8 mouse cellular contexts compared by ENCODE assay signal in the genomic region with DNA sequence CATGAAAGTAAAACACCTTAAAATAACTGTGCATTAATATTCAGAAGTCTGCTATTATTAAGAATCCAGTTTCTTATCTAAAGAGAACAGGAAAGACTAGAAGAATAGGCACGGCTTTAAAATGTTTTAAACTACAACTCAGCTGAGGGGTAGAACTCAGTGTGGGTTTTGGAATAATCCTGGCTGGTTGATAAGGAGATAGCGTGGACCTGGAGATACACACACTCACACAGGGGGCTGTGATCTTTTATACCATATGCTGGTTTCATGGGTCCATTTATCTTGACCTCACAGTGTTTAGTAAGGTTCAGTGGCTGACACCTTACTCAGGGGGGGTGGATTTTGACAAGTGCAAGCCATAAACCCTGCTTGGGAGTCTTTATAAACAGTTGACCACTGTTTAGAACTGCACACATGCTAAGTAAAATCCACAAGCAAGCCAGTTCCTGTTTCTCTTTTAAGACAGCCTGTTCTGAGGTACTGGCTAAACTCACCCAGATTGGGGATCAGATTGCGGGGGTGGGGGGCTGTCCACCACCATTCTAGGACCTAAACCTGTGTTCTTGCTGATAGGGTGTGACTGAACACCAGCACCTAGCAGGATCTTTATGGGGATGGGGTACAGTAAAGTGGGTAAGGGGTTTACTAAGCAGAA. TPM values are rescaled to one million over a fixed set of nuclear protein-coding genes. Genes with fewer than 3 reads are reported as not detected.
DNase-seq lines count a peak whose midpoint lies in the region; ATAC-seq and TF ChIP-seq lines count a peak whose summit lies in the region.

No protein-coding gene starts in this region.

- WGBS in thymus, adult 2 months, result 35% methylated on average over 3 of the region's 3 CpGs
- 57% methylated on average over 3 of the region's 3 CpGs for WGBS in forebrain, embryonic 13.5 days
- WGBS in liver, embryonic 12.5 days (ENCODE audit: insufficient replicate concordance), result 13% methylated on average over 3 of the region's 3 CpGs
- 32% methylated on average over 3 of the region's 3 CpGs for WGBS in stomach, embryonic 16.5 days

- H3K9me3 ChIP-seq in forebrain, embryonic 13.5 days (replicated peaks), result no peaks in the 10 kb centered on the region
- H3K9me3 ChIP-seq in liver, embryonic 12.5 days (replicated peaks), result no peaks in the 10 kb centered on the region
- no peaks in the 10 kb centered on the region for H3K9me3 ChIP-seq in stomach, embryonic 16.5 days (replicated peaks; ENCODE audit: control insufficient read depth, low read length)

- H3K4me3 ChIP-seq in thymus, adult 2 months (ENCODE audit: control insufficient read depth, insufficient read depth, low read length), result peak overlapping the region; percentile 71
- peak overlapping the region; percentile 95 for H3K4me3 ChIP-seq in forebrain, embryonic 13.5 days
- peak overlapping the region; percentile 94 for H3K4me3 ChIP-seq in liver, embryonic 12.5 days
- H3K4me3 ChIP-seq in stomach, embryonic 16.5 days (replicated peaks; ENCODE audit: low read length), result peak overlapping the region; percentile 83

- H3K4me2 ChIP-seq in forebrain, embryonic 13.5 days, result peak overlapping the region; percentile 83
- peak overlapping the region; percentile 87 for H3K4me2 ChIP-seq in liver, embryonic 12.5 days
- H3K4me2 ChIP-seq in stomach, embryonic 16.5 days (ENCODE audit: low read depth, low read length), result peak overlapping the region; percentile 90

- TF ChIP-seq POLR2A in thymus, adult 2 months (IDR thresholded peaks at IDR 0.05; ENCODE audit: control insufficient read depth, extremely low read depth, insufficient read depth, low read length, poor library complexity), result no peak

- H3K9ac ChIP-seq in forebrain, embryonic 13.5 days, result peak overlapping the region; percentile 98
- peak overlapping the region; percentile 98 for H3K9ac ChIP-seq in liver, embryonic 12.5 days
- peak overlapping the region; percentile 94 for H3K9ac ChIP-seq in stomach, embryonic 16.5 days (ENCODE audit: low read length)

- H3K36me3 ChIP-seq in thymus, adult 2 months (ENCODE audit: control insufficient read depth, insufficient read depth, low read length), result no peaks in the 10 kb centered on the region
- H3K36me3 ChIP-seq in forebrain, embryonic 13.5 days (ENCODE audit: poor library complexity, severe bottlenecking), result peaks cover 26% of the 10 kb centered on the region
- peaks cover 38% of the 10 kb centered on the region for H3K36me3 ChIP-seq in liver, embryonic 12.5 days
- peaks cover 3% of the 10 kb centered on the region; the same call in 1 of the 2 replicates for H3K36me3 ChIP-seq in stomach, embryonic 16.5 days (ENCODE audit: control insufficient read depth, insufficient read depth, low read length)

- TF ChIP-seq CTCF in thymus, adult 2 months (IDR thresholded peaks at IDR 0.05; ENCODE audit: borderline replicate concordance, control insufficient read depth, extremely low read depth, insufficient read depth, low read length, poor library complexity), result no peak

- H3K27me3 ChIP-seq in thymus, adult 2 months (ENCODE audit: control insufficient read depth, insufficient read depth, low read length), result no peaks in the 10 kb centered on the region
- no peaks in the 10 kb centered on the region for H3K27me3 ChIP-seq in forebrain, embryonic 13.5 days
- H3K27me3 ChIP-seq in liver, embryonic 12.5 days (replicated peaks), result no peaks in the 10 kb centered on the region
- H3K27me3 ChIP-seq in stomach, embryonic 16.5 days (ENCODE audit: control insufficient read depth, insufficient read depth, low read length), result no peaks in the 10 kb centered on the region

- no peak for ATAC-seq in forebrain, embryonic 13.5 days
- ATAC-seq in liver, embryonic 12.5 days, result no peak
- ATAC-seq in stomach, embryonic 16.5 days (ENCODE audit: insufficient read depth, low FRiP score), result no peak
- ATAC-seq in erythroid progenitor cell, adult 5-6 weeks (replicated peaks; ENCODE audit: low FRiP score, poor library complexity, severe bottlenecking), result no peak

- 0 out of 2 replicates have a peak overlapping the region, but pooled peaks have one; percentile 6 for H3K27ac ChIP-seq in thymus, adult 2 months (ENCODE audit: control insufficient read depth, insufficient read depth, low read length)
- H3K27ac ChIP-seq in forebrain, embryonic 13.5 days, result no peak overlapping the region
- peak overlapping the region; percentile 92 for H3K27ac ChIP-seq in liver, embryonic 12.5 days
- H3K27ac ChIP-seq in stomach, embryonic 16.5 days (ENCODE audit: low read length), result peak overlapping the region; percentile 85

- DNase-seq in thymus, adult 2 months, result no peak
- no peak for DNase-seq in thymus, postnatal 36 days
- DNase-seq in spleen, postnatal 10 days (ENCODE audit: low spot score in 2 of 2), result no peak
- no peak for DNase-seq in gastrocnemius, postnatal 10 days

- H3K4me1 ChIP-seq in thymus, adult 2 months (replicated peaks; ENCODE audit: control insufficient read depth, insufficient read depth, low read length), result peaks cover 11% of the 10 kb centered on the region
- peaks cover 19% of the 10 kb centered on the region for H3K4me1 ChIP-seq in forebrain, embryonic 13.5 days
- peaks cover 44% of the 10 kb centered on the region for H3K4me1 ChIP-seq in liver, embryonic 12.5 days
- peaks cover 18% of the 10 kb centered on the region for H3K4me1 ChIP-seq in stomach, embryonic 16.5 days (ENCODE audit: control insufficient read depth, insufficient read depth, low read length)

RNA-seq across cellular contexts. Expression of a gene that starts 1.0 kb away (rescaled TPM):
- 11.8 and 11.9 TPM in 2 replicates for polyA plus RNA-seq in thymus, adult 2 months (2012; rRNA removed)
- polyA plus RNA-seq in forebrain, embryonic 13.5 days (2015; fragmentation: Nextera tagmentation; extraction: Ambion mirVana), result 4.6 and 4.7 TPM in 2 replicates
- 3.1 and 3.2 TPM in 2 replicates for polyA plus RNA-seq in liver, embryonic 12.5 days (2016; fragmentation: Nextera tagmentation; extraction: Ambion mirVana)
- 4.5 and 4.7 TPM in 2 replicates for polyA plus RNA-seq in stomach, embryonic 16.5 days (2015; fragmentation: Nextera tagmentation; extraction: Ambion mirVana)
- 1 to 10 TPM; 8.6 to 9.1 TPM for total RNA-seq in gastrocnemius, postnatal 10 days (2021)
- total RNA-seq in erythroid progenitor cell, adult 5-6 weeks (2015; ENCODE audit: low replicate concordance), result 16.2 and 25.2 TPM in 2 replicates
- 11.3 and 15.1 TPM in 2 replicates for total RNA-seq in erythroid progenitor cell, adult 5-6 weeks (2017; ENCODE audit: low replicate concordance)

RNA-seq across cellular contexts. Expression of a gene that starts 3.7 kb away (rescaled TPM):
- 16.0 and 16.9 TPM in 2 replicates for polyA plus RNA-seq in thymus, adult 2 months (2012; rRNA removed)
- 14.7 and 15.6 TPM in 2 replicates for polyA plus RNA-seq in forebrain, embryonic 13.5 days (2015; fragmentation: Nextera tagmentation; extraction: Ambion mirVana)
- 13.5 and 14.5 TPM in 2 replicates for polyA plus RNA-seq in liver, embryonic 12.5 days (2016; fragmentation: Nextera tagmentation; extraction: Ambion mirVana)
- 23.7 and 25.8 TPM in 2 replicates for polyA plus RNA-seq in stomach, embryonic 16.5 days (2015; fragmentation: Nextera tagmentation; extraction: Ambion mirVana)
- total RNA-seq in gastrocnemius, postnatal 10 days (2021), result 1 to 10 TPM; 5.6 to 8.0 TPM
- 19.8 and 22.2 TPM in 2 replicates for total RNA-seq in erythroid progenitor cell, adult 5-6 weeks (2015; ENCODE audit: low replicate concordance)
- total RNA-seq in erythroid progenitor cell, adult 5-6 weeks (2017; ENCODE audit: low replicate concordance), result 10.4 and 19.3 TPM in 2 replicates

RNA-seq across cellular contexts. Expression of a gene that starts 36.3 kb away (rescaled TPM):
- 0.46 and 2.1 TPM in 2 replicates for polyA plus RNA-seq in thymus, adult 2 months (2012; rRNA removed)
- 0.15 TPM in 1 of 2 replicates, not detected in the other for polyA plus RNA-seq in forebrain, embryonic 13.5 days (2015; fragmentation: Nextera tagmentation; extraction: Ambion mirVana)
- not detected in 2 replicates for polyA plus RNA-seq in liver, embryonic 12.5 days (2016; fragmentation: Nextera tagmentation; extraction: Ambion mirVana)
- polyA plus RNA-seq in stomach, embryonic 16.5 days (2015; fragmentation: Nextera tagmentation; extraction: Ambion mirVana), result 754 and 1,267 TPM in 2 replicates
- total RNA-seq in gastrocnemius, postnatal 10 days (2021), result not detected
- not detected in 2 replicates for total RNA-seq in erythroid progenitor cell, adult 5-6 weeks (2015; ENCODE audit: low replicate concordance)
- total RNA-seq in erythroid progenitor cell, adult 5-6 weeks (2017; ENCODE audit: low replicate concordance), result not detected in 2 replicates

RNA-seq across cellular contexts. Expression of a gene that starts 43.2 kb away (rescaled TPM):
- polyA plus RNA-seq in thymus, adult 2 months (2012; rRNA removed), result 0.18 and 0.92 TPM in 2 replicates
- not detected in 2 replicates for polyA plus RNA-seq in forebrain, embryonic 13.5 days (2015; fragmentation: Nextera tagmentation; extraction: Ambion mirVana)
- polyA plus RNA-seq in liver, embryonic 12.5 days (2016; fragmentation: Nextera tagmentation; extraction: Ambion mirVana), result 16.0 and 16.3 TPM in 2 replicates
- polyA plus RNA-seq in stomach, embryonic 16.5 days (2015; fragmentation: Nextera tagmentation; extraction: Ambion mirVana), result 5.8 and 8.0 TPM in 2 replicates
- 1 to 10 TPM in 1 of 2 experiments, under 1 TPM in 1; 0.78 to 1.2 TPM for total RNA-seq in gastrocnemius, postnatal 10 days (2021)
- total RNA-seq in erythroid progenitor cell, adult 5-6 weeks (2015; ENCODE audit: low replicate concordance), result 1.3 TPM in 1 of 2 replicates, not detected in the other
- total RNA-seq in erythroid progenitor cell, adult 5-6 weeks (2017; ENCODE audit: low replicate concordance), result not detected in 2 replicates

RNA-seq across cellular contexts. Expression of a gene that starts 56.5 kb away (rescaled TPM):
- 0.35 and 0.43 TPM in 2 replicates for polyA plus RNA-seq in thymus, adult 2 months (2012; rRNA removed)
- not detected in 2 replicates for polyA plus RNA-seq in forebrain, embryonic 13.5 days (2015; fragmentation: Nextera tagmentation; extraction: Ambion mirVana)
- polyA plus RNA-seq in liver, embryonic 12.5 days (2016; fragmentation: Nextera tagmentation; extraction: Ambion mirVana), result not detected in 2 replicates
- 0.18 and 0.67 TPM in 2 replicates for polyA plus RNA-seq in stomach, embryonic 16.5 days (2015; fragmentation: Nextera tagmentation; extraction: Ambion mirVana)
- not detected for total RNA-seq in gastrocnemius, postnatal 10 days (2021)
- not detected in 2 replicates for total RNA-seq in erythroid progenitor cell, adult 5-6 weeks (2015; ENCODE audit: low replicate concordance)
- not detected in 2 replicates for total RNA-seq in erythroid progenitor cell, adult 5-6 weeks (2017; ENCODE audit: low replicate concordance)

Comparison
In these comparisons a context has a peak if more than half of its experiments do, and no peak if none do; other contexts are left out.
1. RNA of a gene that starts 36.3 kb away (polyA plus RNA-seq): 754 to 1,267 TPM in stomach, embryonic 16.5 days; 0.46 to 2.1 TPM in thymus, adult 2 months, 0.15 TPM in forebrain, embryonic 13.5 days and not detected in liver, embryonic 12.5 days; every median in the first group is over 100 times any median in the second.
2. Peak in every context shown above with its lines, with median percentiles within 50 percentile points of each other: H3K4me3 ChIP-seq, H3K4me2 ChIP-seq and H3K9ac ChIP-seq.